Mouse (Mus musculus): ENCODE data around the gene Psmb4. TPM values are rescaled to one million over a fixed set of nuclear protein-coding genes. Genes with fewer than 3 reads are reported as not detected.
A peak's percentile ranks its signal among the peaks of the same experiment; 100 is the strongest.
"Not testable (repeated sequence)": the region's sequence is repeated elsewhere in the genome, so short reads cannot be mapped to it uniquely, and the experiment has no call there.

Psmb4 gene
- total RNA-seq, 2 experiments from 2014 or later, result 173 to 201 TPM

- DNase-seq (ENCODE audit: low spot score), result no peak
Measured at GRCm38 (mm10) chr3:94911050-94911693, 24.4 kb upstream of the Psmb4 start.

- no peak for DNase-seq (ENCODE audit: low spot score)
Measured at GRCm38 (mm10) chr3:94906482-94906881, 19.7 kb upstream of the Psmb4 start.

- not testable (repeated sequence) for DNase-seq (ENCODE audit: low spot score)
Measured at GRCm38 (mm10) chr3:94904759-94905158, 18.0 kb upstream of the Psmb4 start.

GRCm38 (mm10) chr3:94902747-94903146 is 16.0 kb upstream of the Psmb4 start:
- peak; percentile 56 for DNase-seq (ENCODE audit: low spot score)

GRCm38 (mm10) chr3:94894076-94894475 is 7.3 kb upstream of the Psmb4 start:
- DNase-seq (ENCODE audit: low spot score), result no peak

GRCm38 (mm10) chr3:94888595-94888994 is 1.8 kb upstream of the Psmb4 start:
- DNase-seq (ENCODE audit: low spot score), result peak; percentile 14

- DNase-seq (ENCODE audit: low spot score), result no peak
Measured at GRCm38 (mm10) chr3:94882579-94882978, 4.2 kb downstream of the Psmb4 start.

- no peak for DNase-seq (ENCODE audit: low spot score)
Measured at GRCm38 (mm10) chr3:94881840-94882239, 4.9 kb downstream of the Psmb4 start.

GRCm38 (mm10) chr3:94878618-94879017 is 8.1 kb downstream of the Psmb4 start:
- DNase-seq (ENCODE audit: low spot score), result no peak

- DNase-seq (ENCODE audit: low spot score), result no peak
Measured at GRCm38 (mm10) chr3:94869011-94869410, 17.8 kb downstream of the Psmb4 start.

GRCm38 (mm10) chr3:94859471-94859870 is 27.3 kb downstream of the Psmb4 start:
- no peak for DNase-seq (ENCODE audit: low spot score)

GRCm38 (mm10) chr3:94852215-94852614 is 34.5 kb downstream of the Psmb4 start:
- DNase-seq (ENCODE audit: low spot score), result no peak

GRCm38 (mm10) chr3:94851731-94852130 is 35.0 kb downstream of the Psmb4 start:
- no peak for DNase-seq (ENCODE audit: low spot score)

GRCm38 (mm10) chr3:94849338-94849737 is 37.4 kb downstream of the Psmb4 start:
- DNase-seq (ENCODE audit: low spot score), result peak; percentile 66

GRCm38 (mm10) chr3:94847382-94847781 is 39.4 kb downstream of the Psmb4 start:
- no peak for DNase-seq (ENCODE audit: low spot score)

GRCm38 (mm10) chr3:94839101-94839500 is 47.7 kb downstream of the Psmb4 start:
- no peak for DNase-seq (ENCODE audit: low spot score)

- DNase-seq (ENCODE audit: low spot score), result peak; percentile 16
Measured at GRCm38 (mm10) chr3:94838631-94839030, 48.1 kb downstream of the Psmb4 start.

- DNase-seq (ENCODE audit: low spot score), result peak; percentile 75
Measured at GRCm38 (mm10) chr3:94837959-94838496, 48.7 kb downstream of the Psmb4 start.

- DNase-seq (ENCODE audit: low spot score), result peak; percentile 98
Measured at GRCm38 (mm10) chr3:94837183-94837890, 49.4 kb downstream of the Psmb4 start, which contains the start of gene Pogz. Gene Pogz (plus strand): TSS chr3:94837567.

GRCm38 (mm10) chr3:94835396-94835795 is 51.4 kb downstream of the Psmb4 start:
- no peak for DNase-seq (ENCODE audit: low spot score)
